Mouse (Mus musculus): ENCODE measurements around the gene Olfr211.
"Not testable (repeated sequence)": the region's sequence is repeated elsewhere in the genome, so short reads cannot be mapped to it uniquely, and the experiment has no call there.

GRCm38 (mm10) chr6:116506302-116507003, 17.6 kb downstream of the Olfr211 start, which contains the start of gene Olfr212:
- not testable (repeated sequence) for TF ChIP-seq CTCF (IDR thresholded peaks at IDR 0.05; ENCODE audit: borderline replicate concordance, extremely low read depth, insufficient read depth, insufficient read length); POLR2A (IDR thresholded peaks at IDR 0.05; ENCODE audit: borderline replicate concordance, extremely low read depth, insufficient read depth, insufficient read length, poor library complexity, severe bottlenecking)
